Mouse (Mus musculus) kidney, postnatal 0 days (tissue): ENCODE results near the gene Tuba1c. TPM values are rescaled to one million over a fixed set of nuclear protein-coding genes. Genes with fewer than 3 reads are reported as not detected.
A peak's percentile ranks its signal among the peaks of the same experiment; 100 is the strongest.
"Not testable (repeated sequence)": the region's sequence is repeated elsewhere in the genome, so short reads cannot be mapped to it uniquely, and the experiment has no call there.

Experiments
- ATAC-seq: fragments of 200-750 bp; cut with Nextera tagmentation; replicated peaks from 2 replicates; pipeline ENCODE4 v1.8.0; 2017; ENCODE audit warnings: low read depth, moderate number of reproducible peaks, moderate TSS enrichment, moderate library complexity; ENCODE audit not compliant: low FRiP score
- DNase-seq: peaks from one replicate; pipeline ENCODE4 v3.0.0-alpha.2; 2016; ENCODE audit warnings: low spot score
- H3K27ac ChIP-seq: fragments of 300-500 bp; sonication (generic); 2 replicates; pipeline ENCODE4 v1.5.1; 2014; ENCODE audit warnings: mild to moderate bottlenecking
- H3K27me3 ChIP-seq: fragments of 300-500 bp; sonication (generic); 2 replicates; pipeline ENCODE4 v1.6.1; 2014; ENCODE audit warnings: low read length, mixed read lengths; ENCODE audit not compliant: insufficient read depth
- H3K36me3 ChIP-seq: fragments of 300-500 bp; sonication (generic); 2 replicates; pipeline ENCODE4 v1.6.1; 2014; ENCODE audit warnings: low read length, mixed read lengths; ENCODE audit not compliant: insufficient read depth
- H3K4me1 ChIP-seq: fragments of 300-500 bp; sonication (generic); replicated peaks from 2 replicates; pipeline ENCODE4 v1.6.1; 2014; ENCODE audit warnings: antibody characterized with exemption, low read length, mixed read lengths; ENCODE audit not compliant: insufficient read depth
- H3K4me2 ChIP-seq: fragments of 300-500 bp; sonication (generic); 2 replicates; pipeline ENCODE4 v1.6.1; 2014; ENCODE audit warnings: mild to moderate bottlenecking, low read length, moderate library complexity, mixed read lengths
- H3K4me3 ChIP-seq: fragments of 300-500 bp; sonication (generic); replicated peaks from 2 replicates; pipeline ENCODE4 v1.5.1; 2014; ENCODE audit warnings: low read depth, low read length
- H3K9ac ChIP-seq: fragments of 300-500 bp; sonication (generic); 2 replicates; pipeline ENCODE4 v1.6.1; 2014; ENCODE audit warnings: low read depth, low read length
- H3K9me3 ChIP-seq: fragments of 300-500 bp; sonication (generic); replicated peaks from 2 replicates; pipeline ENCODE4 v1.6.1; 2016; ENCODE audit warnings: low read length, inconsistent platforms, mixed read lengths
- CTCF ChIP-seq: IDR thresholded peaks from 2 replicates; pipeline ENCODE4 v1.5.1; 2016; ENCODE audit warnings: antibody characterized with exemption, low read depth, mild to moderate bottlenecking, moderate library complexity
- WGBS: fragments of 180-500 bp; shearing (Covaris S2); extraction: QIAGEN DNeasy Blood & Tissue Kit; methylation state at CpG from one replicate; pipeline ENCODE4 v1.1.7; 2014; 5-methylcytosine and 5-hydroxymethylcytosine counted together
- polyA plus RNA-seq: library from polyadenylated mRNA; unstranded; fragments of >200 nt; fragmentation: Nextera tagmentation; extraction: Ambion mirVana; gene quantifications from 2 replicates; pipeline ENCODE4 v1.2.1, GENCODE M21; 2015

The Tuba1c gene
- polyA plus RNA-seq, 1 experiment from 2014 or later, result 170 TPM

- no peak overlapping the region for H3K27ac ChIP-seq
- H3K9me3 ChIP-seq, result no peaks in the 10 kb centered on the region
- peaks cover 17% of the 10 kb centered on the region; the same call in 1 of the 2 replicates for H3K36me3 ChIP-seq
- H3K4me1 ChIP-seq, result 0 out of 2 replicates have a peak, but pooled peaks cover 7% of the 10 kb centered on the region
- no peak for DNase-seq
- H3K9ac ChIP-seq, result no peak overlapping the region
- no peak overlapping the region for H3K4me3 ChIP-seq
- peak; percentile 55 for TF ChIP-seq CTCF
- no peaks in the 10 kb centered on the region for H3K27me3 ChIP-seq
- peak overlapping the region; percentile 29; the same call in 1 of the 2 replicates for H3K4me2 ChIP-seq
- 67% methylated on average over 26 of the region's 26 CpGs for WGBS
- no peak for ATAC-seq
Measured at GRCm38 (mm10) chr15:99039996-99040919, 10.6 kb downstream of the Tuba1c start.

GRCm38 (mm10) chr15:99040920-99041856, 11.5 kb downstream of the Tuba1c start:
- peak overlapping the region; percentile 50 for H3K27ac ChIP-seq
- WGBS, result 26% methylated on average over 21 of the region's 21 CpGs

GRCm38 (mm10) chr15:99042334-99042733, 12.6 kb downstream of the Tuba1c start:
- no peak for TF ChIP-seq CTCF
- ATAC-seq, result no peak
- no peak overlapping the region for H3K27ac ChIP-seq
- H3K27me3 ChIP-seq, result no peaks in the 10 kb centered on the region
- DNase-seq, result no peak
- H3K4me3 ChIP-seq, result no peak overlapping the region
- WGBS, result 81% methylated on average over 5 of the region's 5 CpGs
- 0 out of 2 replicates have a peak, but pooled peaks cover 7% of the 10 kb centered on the region for H3K4me1 ChIP-seq
- H3K36me3 ChIP-seq, result 0 out of 2 replicates have a peak, but pooled peaks cover 4% of the 10 kb centered on the region
- H3K9ac ChIP-seq, result no peak overlapping the region
- no peaks in the 10 kb centered on the region for H3K9me3 ChIP-seq
- no peak overlapping the region for H3K4me2 ChIP-seq

More at GRCm38 (mm10) chr15:99040920-99041856, 11.5 kb downstream of the Tuba1c start:
- DNase-seq (no peak), ATAC-seq (no peak)
- H3K9ac ChIP-seq, result no peak overlapping the region
- TF ChIP-seq CTCF, result no peak
- H3K4me2 ChIP-seq, result peak overlapping the region; percentile 29
- no peaks in the 10 kb centered on the region for H3K27me3 ChIP-seq
- H3K9me3 ChIP-seq, result no peaks in the 10 kb centered on the region
- H3K36me3 ChIP-seq, result 0 out of 2 replicates have a peak, but pooled peaks cover 10% of the 10 kb centered on the region
- no peak overlapping the region for H3K4me3 ChIP-seq
- 0 out of 2 replicates have a peak, but pooled peaks cover 7% of the 10 kb centered on the region for H3K4me1 ChIP-seq

- H3K9me3 ChIP-seq, result no peaks in the 10 kb centered on the region
- no peak for TF ChIP-seq CTCF
- no peak overlapping the region for H3K4me2 ChIP-seq
- H3K4me1 ChIP-seq, result 0 out of 2 replicates have a peak, but pooled peaks cover 7% of the 10 kb centered on the region
- H3K9ac ChIP-seq, result no peak overlapping the region
- H3K27me3 ChIP-seq, result no peaks in the 10 kb centered on the region
- no peak overlapping the region for H3K4me3 ChIP-seq
- H3K27ac ChIP-seq, result no peak overlapping the region
- WGBS, result 52% methylated on average over 3 of the region's 3 CpGs
- no peaks in the 10 kb centered on the region for H3K36me3 ChIP-seq
- ATAC-seq, result 0 out of 2 replicates have a peak, but pooled peaks have one; percentile 26
- no peak for DNase-seq
Measured at GRCm38 (mm10) chr15:99044854-99045253, 15.2 kb downstream of the Tuba1c start.

GRCm38 (mm10) chr15:99045734-99046133, 16.0 kb downstream of the Tuba1c start:
- not testable (repeated sequence) for H3K27me3 ChIP-seq, H3K36me3 ChIP-seq, H3K27ac ChIP-seq, H3K4me2 ChIP-seq, H3K4me1 ChIP-seq, DNase-seq, H3K9ac ChIP-seq, ATAC-seq, H3K4me3 ChIP-seq, H3K9me3 ChIP-seq
- WGBS, result 85% methylated on average over 6 of the region's 6 CpGs
